Mouse (Mus musculus) forebrain, embryonic 11.5 days (tissue): ENCODE results near the gene Ptcra. TPM values are rescaled to one million over a fixed set of nuclear protein-coding genes. Genes with fewer than 3 reads are reported as not detected.
A peak's percentile ranks its signal among the peaks of the same experiment; 100 is the strongest.

Experiments
- ATAC-seq: fragments of 200-750 bp; cut with Nextera tagmentation; replicated peaks from 2 replicates; pipeline ENCODE4 v1.8.0; 2017; ENCODE audit warnings: moderate TSS enrichment; ENCODE audit not compliant: low FRiP score
- DNase-seq: peaks from one replicate; pipeline ENCODE4 v3.0.0-alpha.2; 2017; ENCODE audit warnings: low spot score
- H3K27ac ChIP-seq: fragments of 300-500 bp; sonication (generic); 2 replicates; pipeline ENCODE4 v1.5.1; 2014; ENCODE audit warnings: low read depth, low read length
- H3K27me3 ChIP-seq: fragments of 300-500 bp; sonication (generic); 2 replicates; pipeline ENCODE4 v1.6.1; 2014; ENCODE audit warnings: mild to moderate bottlenecking, low read length, mixed read lengths; ENCODE audit not compliant: control insufficient read depth, insufficient read depth
- H3K36me3 ChIP-seq: fragments of 300-500 bp; sonication (generic); 2 replicates; pipeline ENCODE4 v1.6.1; 2014; ENCODE audit warnings: mild to moderate bottlenecking, low read length, moderate library complexity, mixed read lengths; ENCODE audit not compliant: control insufficient read depth, insufficient read depth
- H3K4me1 ChIP-seq: fragments of 300-500 bp; sonication (generic); replicated peaks from 2 replicates; pipeline ENCODE4 v1.6.1; 2014; ENCODE audit warnings: low read length, mixed read lengths; ENCODE audit not compliant: control insufficient read depth, insufficient read depth
- H3K4me2 ChIP-seq: fragments of 300-500 bp; sonication (generic); 2 replicates; pipeline ENCODE4 v1.6.1; 2014; ENCODE audit warnings: low read depth, mild to moderate bottlenecking, low read length, moderate library complexity, mixed read lengths; ENCODE audit not compliant: severe bottlenecking
- H3K4me3 ChIP-seq: fragments of 300-500 bp; sonication (generic); 2 replicates; pipeline ENCODE4 v1.5.1; 2014; ENCODE audit warnings: low read depth, low read length
- H3K9ac ChIP-seq: fragments of 300-500 bp; sonication (generic); 2 replicates; pipeline ENCODE4 v1.6.1; 2014; ENCODE audit warnings: low read length
- H3K9me3 ChIP-seq: fragments of 300-500 bp; sonication (generic); 2 replicates; pipeline ENCODE4 v1.6.1; 2016; ENCODE audit warnings: low read length, mixed read lengths; ENCODE audit not compliant: control insufficient read depth
- WGBS: fragments of 180-500 bp; shearing (Covaris S2); extraction: QIAGEN DNeasy Blood & Tissue Kit; methylation state at CpG from one replicate; pipeline ENCODE4 v1.1.7; 2014; 5-methylcytosine and 5-hydroxymethylcytosine counted together
- polyA plus RNA-seq: library from polyadenylated mRNA; unstranded; fragments of >200 nt; fragmentation: Nextera tagmentation; extraction: Ambion mirVana; gene quantifications from 2 replicates; pipeline ENCODE4 v1.2.1, GENCODE M21; 2014

Ptcra gene
- polyA plus RNA-seq, 1 experiment from 2014 or later: 0.44 TPM

DNA sequence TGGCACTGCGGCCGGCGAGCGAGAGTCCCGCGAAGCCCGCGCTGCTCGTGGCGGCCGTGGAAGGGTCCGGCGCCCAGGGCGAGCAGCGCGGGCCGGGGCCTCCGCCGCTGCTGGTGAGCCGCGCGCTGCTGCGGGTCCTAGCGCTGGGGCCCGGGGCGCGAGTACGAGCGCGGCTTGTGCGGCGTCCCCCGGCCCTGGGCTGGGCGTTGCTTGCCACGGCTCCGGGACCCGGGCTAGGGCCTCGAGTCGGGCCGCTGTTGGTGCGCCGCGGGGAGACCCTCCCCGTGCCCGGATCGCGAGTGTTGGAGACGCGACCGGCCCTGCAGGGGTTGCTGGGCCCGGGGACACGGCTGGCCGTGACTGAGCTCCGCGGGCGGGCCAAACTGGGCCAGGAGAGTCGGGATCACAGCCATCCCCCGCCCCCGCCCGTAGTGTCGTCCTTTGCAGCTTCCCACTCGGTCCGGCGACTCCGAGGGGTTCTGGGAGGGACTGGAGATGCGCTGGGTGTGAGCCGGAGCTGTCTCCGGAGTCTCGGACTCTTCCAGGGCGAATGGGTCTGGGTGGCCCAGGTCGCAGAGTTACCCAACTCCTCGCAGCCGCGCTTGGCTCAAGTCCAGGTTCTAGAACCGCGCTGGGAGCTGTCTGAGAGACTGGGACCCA lies 51.8 kb downstream of the Ptcra start:
- no peaks in the 10 kb centered on the region for H3K27me3 ChIP-seq
- H3K9me3 ChIP-seq: no peaks in the 10 kb centered on the region
- H3K4me1 ChIP-seq: peaks cover 9% of the 10 kb centered on the region
- ATAC-seq (peak; percentile 59), DNase-seq (peak; percentile 66)
- H3K27ac ChIP-seq: no peak overlapping the region
- no peaks in the 10 kb centered on the region; the same call in 1 of the 2 replicates for H3K36me3 ChIP-seq
- peak overlapping the region; percentile 83 for H3K9ac ChIP-seq
- under 1% methylated on average over 74 of the region's 76 CpGs for WGBS
- peak overlapping the region; percentile 100 for H3K4me2 ChIP-seq
- peak overlapping the region; percentile 98 for H3K4me3 ChIP-seq

DNA sequence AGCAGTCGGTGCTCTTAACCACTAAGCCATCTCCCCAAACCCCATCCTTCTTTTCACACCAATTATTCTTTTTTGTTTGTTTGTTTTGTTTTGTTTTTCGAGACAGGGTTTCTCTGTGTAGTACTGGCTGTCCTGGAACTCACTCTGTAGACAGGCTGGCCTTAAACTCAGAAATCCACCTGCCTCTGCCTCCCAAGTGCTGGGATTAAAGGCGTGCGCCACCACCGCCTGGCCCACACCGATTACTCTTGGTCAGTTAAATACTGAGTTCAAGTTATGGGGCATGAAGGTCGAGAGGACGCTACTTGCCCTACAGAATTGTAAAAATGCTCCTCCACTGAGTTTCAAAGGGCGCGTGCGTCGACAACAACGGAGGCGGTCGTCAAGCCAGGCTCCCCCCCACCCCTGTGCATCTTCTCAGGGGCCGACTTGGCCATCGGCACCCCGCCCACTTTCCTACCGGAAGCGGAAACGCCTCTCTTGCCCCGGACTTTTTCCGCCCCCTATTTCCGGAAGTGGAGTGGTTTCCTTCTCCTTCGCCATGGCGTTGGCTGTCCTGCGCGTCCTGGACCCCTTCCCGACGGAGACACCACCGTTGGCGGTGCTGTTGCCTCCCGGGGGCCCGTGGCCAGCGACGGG lies 52.4 kb downstream of the Ptcra start, which contains the start of gene Pex6:
Pex6 (plus strand) TSS at position 505 of the 639 bp plus-strand sequence.
- Histone ChIP-seq H3K27ac (no peak within 1 kb of the TSS), H3K4me1 (peaks cover 9% of the 10 kb centered on the region), H3K4me3 (peak within 1 kb of the TSS; percentile 98), H3K27me3 (no peaks in the 10 kb centered on the region), H3K36me3 (no peaks in the 10 kb centered on the region; the same call in 1 of the 2 replicates), H3K4me2 (peak within 1 kb of the TSS; percentile 100), H3K9ac (peak within 1 kb of the TSS; percentile 83), H3K9me3 (no peaks in the 10 kb centered on the region)
- ATAC-seq: peak; percentile 85
- WGBS: 11% methylated on average over 36 of the region's 36 CpGs
- peak; percentile 93 for DNase-seq

DNA sequence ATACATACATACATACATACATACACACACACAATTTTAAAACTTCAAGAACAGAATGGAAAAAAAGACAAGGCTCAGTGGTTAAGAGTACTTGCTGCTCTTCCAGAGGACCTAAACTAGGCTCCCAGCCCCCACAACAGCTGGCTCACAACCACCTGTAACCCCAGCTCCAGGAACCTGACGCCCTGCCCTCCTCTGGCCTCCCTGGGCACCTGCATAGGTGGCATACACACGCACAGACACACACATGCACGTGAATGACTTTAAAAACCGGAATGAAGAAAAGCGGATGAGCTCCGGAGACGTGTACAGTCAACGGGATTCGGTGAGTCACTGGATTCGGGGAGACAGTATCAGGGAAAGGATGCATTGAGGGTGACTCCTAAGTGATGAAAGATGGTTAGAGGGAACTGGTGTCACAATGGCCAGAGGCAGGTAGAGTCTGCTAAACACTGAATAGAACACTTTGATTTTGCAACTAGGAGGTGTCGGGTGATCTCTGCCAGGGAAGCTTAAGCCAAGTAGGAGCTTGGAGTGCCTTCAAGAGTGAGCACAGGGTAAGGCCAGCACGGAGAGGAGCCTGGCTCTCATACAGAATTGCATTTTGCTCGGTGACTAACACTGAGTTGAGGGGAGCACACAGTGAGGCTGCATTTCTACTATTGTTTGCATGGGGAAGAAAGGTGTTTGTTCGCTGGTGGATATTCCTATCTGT lies 57.0 kb downstream of the Ptcra start:
- DNase-seq (no peak), ATAC-seq (no peak)
- 92% methylated on average over 14 of the region's 14 CpGs for WGBS
- H3K4me2 ChIP-seq: no peak overlapping the region
- H3K4me1 ChIP-seq: peaks cover 21% of the 10 kb centered on the region
- H3K27me3 ChIP-seq: no peaks in the 10 kb centered on the region
- H3K9ac ChIP-seq: no peak overlapping the region
- no peaks in the 10 kb centered on the region for H3K36me3 ChIP-seq
- H3K27ac ChIP-seq: no peak overlapping the region
- H3K4me3 ChIP-seq: no peak overlapping the region
- H3K9me3 ChIP-seq: no peaks in the 10 kb centered on the region

Other genes with a start within 250 kb of the Ptcra start
- gene Cul9, start 217.3 kb downstream of the Ptcra start, polyA plus RNA-seq: 3.4 and 4.0 TPM in 2 replicates
- 5.0 and 5.2 TPM in 2 replicates for gene Srf, start 207.5 kb downstream of the Ptcra start, polyA plus RNA-seq
- gene Ptk7, start 134.2 kb downstream of the Ptcra start, polyA plus RNA-seq: 40.8 and 43.3 TPM in 2 replicates
- gene Klc4, start 117.7 kb downstream of the Ptcra start, polyA plus RNA-seq: 34.9 and 35.8 TPM in 2 replicates
- 111 and 117 TPM in 2 replicates for gene Mrpl2, start 117.5 kb downstream of the Ptcra start, polyA plus RNA-seq
- gene Cul7, start 113.4 kb downstream of the Ptcra start, polyA plus RNA-seq: 34.4 and 34.9 TPM in 2 replicates
- 61.0 and 64.1 TPM in 2 replicates for gene Rrp36, start 89.4 kb downstream of the Ptcra start, polyA plus RNA-seq
- 167 and 187 TPM in 2 replicates for gene Mea1, start 84.9 kb downstream of the Ptcra start, polyA plus RNA-seq
- gene Klhdc3, start 82.8 kb downstream of the Ptcra start, polyA plus RNA-seq: 117 and 129 TPM in 2 replicates
- gene Ppp2r5d, start 58.6 kb downstream of the Ptcra start, polyA plus RNA-seq: 140 TPM in 2 replicates
- gene Pex6, start 52.2 kb downstream of the Ptcra start, polyA plus RNA-seq: 21.4 and 22.7 TPM in 2 replicates
- 0.36 and 0.80 TPM in 2 replicates for gene Gnmt, start 34.5 kb downstream of the Ptcra start, polyA plus RNA-seq
- 61.2 and 61.8 TPM in 2 replicates for gene Cnpy3, start 11.5 kb downstream of the Ptcra start, polyA plus RNA-seq
- gene 2310039H08Rik, start 8.9 kb upstream of the Ptcra start, polyA plus RNA-seq: 53.7 and 57.5 TPM in 2 replicates
- 178 and 189 TPM in 2 replicates for gene Rpl7l1, start 19.0 kb upstream of the Ptcra start, polyA plus RNA-seq
- gene Bicral, start 94.8 kb upstream of the Ptcra start, polyA plus RNA-seq: 6.8 and 7.2 TPM in 2 replicates
- gene Tbcc, start 127.0 kb upstream of the Ptcra start, polyA plus RNA-seq: 62.3 and 65.3 TPM in 2 replicates
- not detected in 2 replicates for gene Prph2, start 146.7 kb upstream of the Ptcra start, polyA plus RNA-seq
- gene Ubr2, start 246.8 kb upstream of the Ptcra start, polyA plus RNA-seq: 20.4 and 21.2 TPM in 2 replicates